Mouse (Mus musculus): ENCODE measurements at regions not wholly inside any gene's neighbourhood (a gene's known extent, or its start where the extent isn't known, plus 50 kb on each side); places are given as distances from the start of the nearest gene placed in this dataset.

- WGBS, result 43% methylated on average over 3 of the region's 3 CpGs
- Histone ChIP-seq H3K27ac (ENCODE audit: low read depth) (no peak overlapping the region), H3K9me3 (replicated peaks; ENCODE audit: control insufficient read depth, low read length) (no peaks in the 10 kb centered on the region), H3K4me3 (ENCODE audit: low read depth, low read length) (no peak overlapping the region), H3K4me2 (ENCODE audit: low read depth, low read length) (no peak overlapping the region), H3K27me3 (ENCODE audit: control insufficient read depth, insufficient read depth, low read length) (no peaks in the 10 kb centered on the region), H3K9ac (replicated peaks; ENCODE audit: low read depth, low read length) (no peak overlapping the region), H3K4me1 (ENCODE audit: control insufficient read depth, insufficient read depth) (no peaks in the 10 kb centered on the region), H3K36me3 (replicated peaks; ENCODE audit: control insufficient read depth, insufficient read depth, low read length) (no peaks in the 10 kb centered on the region)
- no peak for TF ChIP-seq CTCF (IDR thresholded peaks at IDR 0.05; ENCODE audit: low read depth)
- no peak for TF ChIP-seq EP300 (IDR thresholded peaks at IDR 0.05; ENCODE audit: low read depth)
- no peak; the same call in 1 of the 2 replicates for ATAC-seq (ENCODE audit: insufficient read depth, low read depth)
- no peak for DNase-seq (ENCODE audit: low spot score)
Observed at GRCm38 (mm10) chr3:21381072-21381471, 695.4 kb upstream of the Tbl1xr1 start.

- DNase-seq (ENCODE audit: low spot score), result peak; percentile 80
- Histone ChIP-seq H3K27ac (ENCODE audit: low read depth) (peak overlapping the region; percentile 65; the same call in 1 of the 2 replicates), H3K4me3 (ENCODE audit: low read depth, low read length) (no peak overlapping the region), H3K9ac (replicated peaks; ENCODE audit: low read depth, low read length) (no peak overlapping the region), H3K27me3 (ENCODE audit: control insufficient read depth, insufficient read depth, low read length) (no peaks in the 10 kb centered on the region), H3K9me3 (replicated peaks; ENCODE audit: control insufficient read depth, low read length) (no peaks in the 10 kb centered on the region), H3K4me2 (ENCODE audit: low read depth, low read length) (no peak overlapping the region), H3K4me1 (ENCODE audit: control insufficient read depth, insufficient read depth) (peaks cover 4% of the 10 kb centered on the region; the same call in 1 of the 2 replicates), H3K36me3 (replicated peaks; ENCODE audit: control insufficient read depth, insufficient read depth, low read length) (no peaks in the 10 kb centered on the region)
- 28% methylated on average over 2 of the region's 2 CpGs for WGBS
- ATAC-seq (ENCODE audit: insufficient read depth, low read depth), result peak; percentile 79
- TF ChIP-seq CTCF (IDR thresholded peaks at IDR 0.05; ENCODE audit: low read depth) (no peak), EP300 (IDR thresholded peaks at IDR 0.05; ENCODE audit: low read depth) (peak; percentile 61; the same call in 1 of the 2 replicates)
Observed at GRCm38 (mm10) chr3:21403551-21403950, 672.9 kb upstream of the Tbl1xr1 start.

- Histone ChIP-seq H3K4me3 (ENCODE audit: low read depth, low read length) (no peak overlapping the region), H3K36me3 (replicated peaks; ENCODE audit: control insufficient read depth, insufficient read depth, low read length) (no peaks in the 10 kb centered on the region), H3K9me3 (replicated peaks; ENCODE audit: control insufficient read depth, low read length) (no peaks in the 10 kb centered on the region), H3K27me3 (ENCODE audit: control insufficient read depth, insufficient read depth, low read length) (no peaks in the 10 kb centered on the region), H3K4me2 (ENCODE audit: low read depth, low read length) (no peak overlapping the region), H3K27ac (ENCODE audit: low read depth) (peak overlapping the region; percentile 22; the same call in 1 of the 2 replicates), H3K4me1 (ENCODE audit: control insufficient read depth, insufficient read depth) (peaks cover 4% of the 10 kb centered on the region; the same call in 1 of the 2 replicates), H3K9ac (replicated peaks; ENCODE audit: low read depth, low read length) (no peak overlapping the region)
- DNase-seq (ENCODE audit: low spot score) (no peak), ATAC-seq (ENCODE audit: insufficient read depth, low read depth) (no peak)
- TF ChIP-seq CTCF (IDR thresholded peaks at IDR 0.05; ENCODE audit: low read depth) (no peak), EP300 (IDR thresholded peaks at IDR 0.05; ENCODE audit: low read depth) (no peak)
- WGBS, result 56% methylated on average over 3 of the region's 3 CpGs
Observed at GRCm38 (mm10) chr3:21404058-21404457, 672.4 kb upstream of the Tbl1xr1 start.

- Histone ChIP-seq H3K4me3 (ENCODE audit: low read depth, low read length) (no peak overlapping the region), H3K9me3 (replicated peaks; ENCODE audit: control insufficient read depth, low read length) (no peaks in the 10 kb centered on the region), H3K36me3 (replicated peaks; ENCODE audit: control insufficient read depth, insufficient read depth, low read length) (no peaks in the 10 kb centered on the region), H3K27me3 (ENCODE audit: control insufficient read depth, insufficient read depth, low read length) (no peaks in the 10 kb centered on the region), H3K4me2 (ENCODE audit: low read depth, low read length) (no peak overlapping the region), H3K27ac (ENCODE audit: low read depth) (no peak overlapping the region), H3K4me1 (ENCODE audit: control insufficient read depth, insufficient read depth) (peaks cover 4% of the 10 kb centered on the region; the same call in 1 of the 2 replicates), H3K9ac (replicated peaks; ENCODE audit: low read depth, low read length) (no peak overlapping the region)
- TF ChIP-seq EP300 (IDR thresholded peaks at IDR 0.05; ENCODE audit: low read depth), result peak; percentile 95
- no peak for TF ChIP-seq CTCF (IDR thresholded peaks at IDR 0.05; ENCODE audit: low read depth)
- 30% methylated on average over 5 of the region's 5 CpGs for WGBS
- ATAC-seq (ENCODE audit: insufficient read depth, low read depth) (peak; percentile 91), DNase-seq (ENCODE audit: low spot score) (peak; percentile 88)
Observed at GRCm38 (mm10) chr3:21407077-21407476, 669.4 kb upstream of the Tbl1xr1 start.

GRCm38 (mm10) chr3:21412010-21412409 is 664.4 kb upstream of the Tbl1xr1 start:
- TF ChIP-seq EP300 (IDR thresholded peaks at IDR 0.05; ENCODE audit: low read depth) (no peak), CTCF (IDR thresholded peaks at IDR 0.05; ENCODE audit: low read depth) (no peak)
- H3K9me3 ChIP-seq (replicated peaks; ENCODE audit: control insufficient read depth, low read length), result peaks cover 4% of the 10 kb centered on the region; the same call in 1 of the 2 replicates
- H3K27me3 ChIP-seq (ENCODE audit: control insufficient read depth, insufficient read depth, low read length), result no peaks in the 10 kb centered on the region
- no peaks in the 10 kb centered on the region for H3K36me3 ChIP-seq (replicated peaks; ENCODE audit: control insufficient read depth, insufficient read depth, low read length)
- H3K9ac ChIP-seq (replicated peaks; ENCODE audit: low read depth, low read length), result no peak overlapping the region
- no peak overlapping the region for H3K4me2 ChIP-seq (ENCODE audit: low read depth, low read length)
- 76% methylated on average over 2 of the region's 2 CpGs for WGBS
- no peaks in the 10 kb centered on the region for H3K4me1 ChIP-seq (ENCODE audit: control insufficient read depth, insufficient read depth)
- H3K4me3 ChIP-seq (ENCODE audit: low read depth, low read length), result no peak overlapping the region
- no peak for DNase-seq (ENCODE audit: low spot score)
- no peak overlapping the region for H3K27ac ChIP-seq (ENCODE audit: low read depth)
- no peak for ATAC-seq (ENCODE audit: insufficient read depth, low read depth)

- TF ChIP-seq EP300 (IDR thresholded peaks at IDR 0.05; ENCODE audit: low read depth) (no peak), CTCF (IDR thresholded peaks at IDR 0.05; ENCODE audit: low read depth) (no peak)
- Histone ChIP-seq H3K4me3 (ENCODE audit: low read depth, low read length) (no peak overlapping the region), H3K4me1 (ENCODE audit: control insufficient read depth, insufficient read depth) (peaks cover 9% of the 10 kb centered on the region; the same call in 1 of the 2 replicates), H3K4me2 (ENCODE audit: low read depth, low read length) (no peak overlapping the region), H3K36me3 (replicated peaks; ENCODE audit: control insufficient read depth, insufficient read depth, low read length) (no peaks in the 10 kb centered on the region), H3K9ac (replicated peaks; ENCODE audit: low read depth, low read length) (no peak overlapping the region), H3K27ac (ENCODE audit: low read depth) (no peak overlapping the region), H3K9me3 (replicated peaks; ENCODE audit: control insufficient read depth, low read length) (no peaks in the 10 kb centered on the region), H3K27me3 (ENCODE audit: control insufficient read depth, insufficient read depth, low read length) (no peaks in the 10 kb centered on the region)
- ATAC-seq (ENCODE audit: insufficient read depth, low read depth), result no peak
- WGBS, result 77% methylated on average over 5 of the region's 5 CpGs
- DNase-seq (ENCODE audit: low spot score), result no peak
Observed at GRCm38 (mm10) chr3:21423139-21423538, 653.3 kb upstream of the Tbl1xr1 start.

All from heart, postnatal 0 days (tissue).